Mouse (Mus musculus) kidney, adult 2 months (tissue): Measurements from ENCODE around the gene Cplx2.

Experiments used
- CTCF ChIP-seq: fragments of 200-500 bp; conservative IDR thresholded peaks from 2 replicates; pipeline ENCODE4 v1.5.1; 2011; ENCODE audit warnings: low read depth, mild to moderate bottlenecking, control low read depth, low read length, moderate library complexity, mixed read lengths; ENCODE audit not compliant: insufficient read depth, insufficient read length
- POLR2A ChIP-seq: fragments of 200-500 bp; IDR thresholded peaks from one replicate; pipeline ENCODE4 v1.6.1; 2011; ENCODE audit warnings: low read depth, low read length, control low read depth

GRCm38 (mm10) chr13:54425269-54425668 is 54.1 kb downstream of the Cplx2 start:
- no peak for TF ChIP-seq POLR2A
- no peak; the same call in 1 of the 2 replicates for TF ChIP-seq CTCF
